Mouse (Mus musculus): ENCODE data around the gene Gm49321.

DNA sequence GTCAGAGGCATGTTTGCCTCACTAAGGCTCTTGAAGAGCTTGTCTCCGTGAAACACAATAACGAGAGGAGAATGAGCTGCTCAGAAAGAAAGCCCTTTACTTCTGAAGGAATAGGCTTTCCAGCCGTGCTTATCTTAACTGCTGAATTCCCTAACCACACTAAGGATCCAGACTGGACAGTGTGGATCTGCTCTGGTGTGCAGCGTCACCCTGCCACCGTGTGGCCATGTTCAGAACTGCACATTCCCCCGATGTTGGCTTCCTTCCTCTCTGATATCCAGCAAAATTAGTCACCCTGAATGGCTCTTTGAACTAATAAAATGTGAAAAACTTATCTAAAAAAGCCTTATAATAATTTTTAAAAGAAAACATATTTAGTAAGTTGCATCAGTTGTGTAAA lies 76.3 kb downstream of the Gm49321 start:
- no peak for TF ChIP-seq POLR2A (IDR thresholded peaks at IDR 0.05; ENCODE audit: extremely low read depth, insufficient read depth, low read length)
- TF ChIP-seq CTCF (IDR thresholded peaks at IDR 0.05; ENCODE audit: low read depth, low read length): peak; percentile 100
